Mouse (Mus musculus): Measurements from ENCODE around the gene Mdga2.

GRCm38 (mm10) chr12:67212801-67213200 is 9.5 kb downstream of the Mdga2 start:
- TF ChIP-seq CTCF (IDR thresholded peaks at IDR 0.05; ENCODE audit: extremely low read depth, insufficient read length, insufficient replicate concordance, low read depth, low read length) = no peak
- TF ChIP-seq POLR2A (IDR thresholded peaks at IDR 0.05; ENCODE audit: low read depth, low read length) = no peak

All from small intestine, adult 2 months (tissue).